Mouse (Mus musculus) heart, adult 2 months (tissue): ENCODE measurements around the gene Ap4b1.

Experiments used
- EP300 ChIP-seq: fragments of 200-500 bp; IDR thresholded peaks from 2 replicates; pipeline ENCODE4 v1.6.1; 2011; ENCODE audit warnings: low read depth, low read length, control low read depth; ENCODE audit not compliant: insufficient read depth
- POLR2A ChIP-seq: fragments of 200-500 bp; IDR thresholded peaks from 2 replicates; pipeline ENCODE4 v1.6.1; 2011; ENCODE audit warnings: mild to moderate bottlenecking, low read depth, low read length, control low read depth; ENCODE audit not compliant: insufficient read depth

GRCm38 (mm10) chr3:103773508-103773907 lies 35.8 kb upstream of the Ap4b1 start:
- no peak for TF ChIP-seq POLR2A
- no peak for TF ChIP-seq EP300
